In the genomic region with DNA sequence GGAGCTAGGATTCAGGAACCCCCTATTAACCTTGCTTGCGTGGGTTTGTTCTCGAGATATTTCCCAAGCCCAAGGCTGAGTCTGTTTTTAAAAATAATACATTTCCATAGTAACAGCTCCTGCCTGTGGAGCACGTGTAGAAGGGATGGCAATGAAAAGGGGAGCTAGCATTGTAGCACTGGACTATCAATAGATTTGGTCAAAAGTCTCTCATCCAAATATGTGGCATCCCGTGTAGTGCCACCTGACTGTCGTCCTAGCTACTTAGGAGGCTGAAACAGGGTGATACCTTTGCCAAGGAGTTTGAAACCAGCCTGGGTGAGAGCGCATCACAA, we compare ENCODE assay signal across 8 mouse cellular contexts. TPM values are rescaled to one million over a fixed set of nuclear protein-coding genes. Genes with fewer than 3 reads are reported as not detected.
DNase-seq lines count a peak whose midpoint lies in the region; ATAC-seq lines count a peak whose summit lies in the region.

No protein-coding gene starts in this region.

- WGBS in limb, embryonic 11.5 days: 28% methylated on average over 6 of the region's 6 CpGs
- 16% methylated on average over 6 of the region's 6 CpGs for WGBS in stomach, embryonic 14.5 days

- no peaks in the 10 kb centered on the region for H3K27me3 ChIP-seq in limb, embryonic 11.5 days (ENCODE audit: control insufficient read depth, insufficient read depth, low read length)
- no peaks in the 10 kb centered on the region for H3K27me3 ChIP-seq in stomach, embryonic 14.5 days (ENCODE audit: control insufficient read depth, insufficient read depth, low read length)

- H3K9ac ChIP-seq in limb, embryonic 11.5 days (ENCODE audit: low read length): peak overlapping the region; percentile 74; the same call in 1 of the 2 replicates
- 0 out of 2 replicates have a peak overlapping the region, but pooled peaks have one; percentile 34 for H3K9ac ChIP-seq in stomach, embryonic 14.5 days (replicated peaks; ENCODE audit: low read depth, low read length)

- DNase-seq in frontal cortex, postnatal 25 days (ENCODE audit: low spot score in 2 of 2): no peak
- peak; percentile 49 for DNase-seq in right cerebral cortex, adult 18-20 months
- DNase-seq in right cerebral cortex, postnatal 4 days: no peak
- no peak for DNase-seq in limb, embryonic 11.5 days (ENCODE audit: low spot score)
- DNase-seq in adrenal gland, adult (ENCODE audit: inconsistent age in 2 of 2, low spot score in 1 of 2): no peak
- no peak for DNase-seq in urinary bladder, postnatal 25 days (ENCODE audit: low spot score)

- no peaks in the 10 kb centered on the region; the same call in 1 of the 2 replicates for H3K36me3 ChIP-seq in limb, embryonic 11.5 days (ENCODE audit: control insufficient read depth, insufficient read depth, low read length)
- peaks cover 2% of the 10 kb centered on the region; the same call in 1 of the 2 replicates for H3K36me3 ChIP-seq in stomach, embryonic 14.5 days (ENCODE audit: control insufficient read depth, insufficient read depth, low read length)

- H3K9me3 ChIP-seq in limb, embryonic 11.5 days (ENCODE audit: control insufficient read depth, low read length): no peaks in the 10 kb centered on the region
- no peaks in the 10 kb centered on the region for H3K9me3 ChIP-seq in stomach, embryonic 14.5 days (ENCODE audit: control insufficient read depth, low read depth, low read length)

- H3K4me3 ChIP-seq in limb, embryonic 11.5 days (ENCODE audit: low read depth, low read length): peak overlapping the region; percentile 89; the same call in 1 of the 2 replicates
- peak overlapping the region; percentile 69 for H3K4me3 ChIP-seq in stomach, embryonic 14.5 days (ENCODE audit: low read depth, low read length)

- H3K4me1 ChIP-seq in limb, embryonic 11.5 days (ENCODE audit: control insufficient read depth, insufficient read depth, low read length): peaks cover 8% of the 10 kb centered on the region
- peaks cover 13% of the 10 kb centered on the region for H3K4me1 ChIP-seq in stomach, embryonic 14.5 days (ENCODE audit: control insufficient read depth, insufficient read depth, low read length)

- peak overlapping the region; percentile 79 for H3K4me2 ChIP-seq in limb, embryonic 11.5 days (ENCODE audit: low read depth, severe bottlenecking)
- H3K4me2 ChIP-seq in stomach, embryonic 14.5 days (replicated peaks; ENCODE audit: low read depth, low read length): peak overlapping the region; percentile 78

- ATAC-seq in frontal cortex, adult (ENCODE audit: low TSS enrichment): peak; percentile 21
- ATAC-seq in limb, embryonic 11.5 days (ENCODE audit: insufficient number of reproducible peaks, low FRiP score, low TSS enrichment, low read depth): no peak
- no peak for ATAC-seq in stomach, embryonic 14.5 days (ENCODE audit: insufficient number of reproducible peaks, insufficient read depth, low FRiP score, low read depth)

- no peak overlapping the region for H3K27ac ChIP-seq in limb, embryonic 11.5 days (replicated peaks; ENCODE audit: low read depth, low read length)
- peak overlapping the region; percentile 79 for H3K27ac ChIP-seq in stomach, embryonic 14.5 days (ENCODE audit: low read length)

RNA-seq across cellular contexts. Expression of a gene that starts 0.7 kb away (rescaled TPM):
- polyA plus RNA-seq in limb, embryonic 11.5 days (2014; fragmentation: Nextera tagmentation; extraction: Ambion mirVana): 6.5 and 7.6 TPM in 2 replicates
- 5.7 and 9.6 TPM in 2 replicates for polyA plus RNA-seq in stomach, embryonic 14.5 days (2014; fragmentation: Nextera tagmentation; extraction: Ambion mirVana)

RNA-seq across cellular contexts. Expression of a gene that starts 5.1 kb away (rescaled TPM):
- 52.3 and 55.8 TPM in 2 replicates for polyA plus RNA-seq in limb, embryonic 11.5 days (2014; fragmentation: Nextera tagmentation; extraction: Ambion mirVana)
- polyA plus RNA-seq in stomach, embryonic 14.5 days (2014; fragmentation: Nextera tagmentation; extraction: Ambion mirVana): 44.5 and 46.7 TPM in 2 replicates

RNA-seq across cellular contexts. Expression of a gene that starts 13.7 kb away (rescaled TPM):
- 507 and 525 TPM in 2 replicates for polyA plus RNA-seq in limb, embryonic 11.5 days (2014; fragmentation: Nextera tagmentation; extraction: Ambion mirVana)
- 289 and 335 TPM in 2 replicates for polyA plus RNA-seq in stomach, embryonic 14.5 days (2014; fragmentation: Nextera tagmentation; extraction: Ambion mirVana)

RNA-seq across cellular contexts. Expression of a gene that starts 15.3 kb away (rescaled TPM):
- 19.5 and 28.4 TPM in 2 replicates for polyA plus RNA-seq in limb, embryonic 11.5 days (2014; fragmentation: Nextera tagmentation; extraction: Ambion mirVana)
- 21.3 and 23.4 TPM in 2 replicates for polyA plus RNA-seq in stomach, embryonic 14.5 days (2014; fragmentation: Nextera tagmentation; extraction: Ambion mirVana)

RNA-seq across cellular contexts. Expression of a gene that starts 23.3 kb away (rescaled TPM):
- 145 and 153 TPM in 2 replicates for polyA plus RNA-seq in limb, embryonic 11.5 days (2014; fragmentation: Nextera tagmentation; extraction: Ambion mirVana)
- 112 and 130 TPM in 2 replicates for polyA plus RNA-seq in stomach, embryonic 14.5 days (2014; fragmentation: Nextera tagmentation; extraction: Ambion mirVana)
